Mouse (Mus musculus) B cell, adult 67 days (primary cell): ENCODE measurements around the gene Usf3. TPM values are rescaled to one million over a fixed set of nuclear protein-coding genes. Genes with fewer than 3 reads are reported as not detected.

Experiments used
- total RNA-seq, 2 experiments: library from RNA; stranded (reverse); gene quantifications; 4 replicates each; pipeline ENCODE4 v1.2.4; 2023

The Usf3 gene
- 10 to 100 TPM; 62.6 to 68.1 TPM for total RNA-seq

GRCm38 (mm10) chr16:44173155-44173941 lies at the start of gene Usf3:
Usf3 (plus strand) TSS chr16:44173246.

GRCm38 (mm10) chr16:44139536-44140185 lies 33.4 kb upstream of the Usf3 start, which contains the start of the genes Atp6v1a and Naa50:
Atp6v1a (minus strand) TSS chr16:44139705.
Naa50 (plus strand) TSS chr16:44139830.

Other genes starting within 250 kb of the Usf3 start
- gene Qtrt2, start 246.4 kb upstream of the Usf3 start, total RNA-seq, result 10 to 100 TPM; 47.8 to 55.5 TPM
- gene Zdhhc23, start 193.5 kb upstream of the Usf3 start, total RNA-seq, result 10 to 100 TPM; 11.5 to 12.2 TPM
- 1 to 10 TPM; 2.0 to 3.5 TPM for gene Gramd1c, start 109.9 kb upstream of the Usf3 start, total RNA-seq
- gene Atp6v1a, start 33.5 kb upstream of the Usf3 start, total RNA-seq, result 10 to 100 TPM; 35.3 to 37.3 TPM
- gene Naa50, start 33.4 kb upstream of the Usf3 start, total RNA-seq, result 10 to 100 TPM; 40.2 to 46.5 TPM
- 10 to 100 TPM; 17.3 to 20.5 TPM for gene Sidt1, start 159.9 kb downstream of the Usf3 start, total RNA-seq
- gene Spice1, start 173.9 kb downstream of the Usf3 start, total RNA-seq, result 10 to 100 TPM; 36.5 to 40.7 TPM
- not detected for gene Cfap44, start 221.6 kb downstream of the Usf3 start, total RNA-seq